Comparison of ENCODE assay signal across 9 mouse cellular contexts in genomic region chr8:93095376-93095775, GRCm38 (mm10). TPM values are rescaled to one million over a fixed set of nuclear protein-coding genes. Genes with fewer than 3 reads are reported as not detected.
A peak's percentile ranks its signal among the peaks of the same experiment; 100 is the strongest.
DNase-seq lines count a peak whose midpoint lies in the region; TF ChIP-seq lines count a peak whose summit lies in the region.
"Had no signal": no experiment of that assay in that cellular context is flagged by ENCODE, and none has a peak within 500 bp of the region (broad histone marks: within the 10 kb centered on the region; RNA-seq: fewer than 3 reads in every experiment).

No protein-coding gene starts in this region.

- dilution Hi-C loops in CH12.LX (cut with MboI; ENCODE audit: extremely low pct_ligation_motif_present, extremely low pct_unique_long_range_greater_than_20kb, low sequenced_read_pairs), result no loop called here

- H3K27me3 ChIP-seq in CH12.LX (replicated peaks), result peaks cover 11% of the 10 kb centered on the region
- H3K27me3 ChIP-seq: heart, embryonic 13.5 days had no signal

- H3K4me1 ChIP-seq in CH12.LX (ENCODE audit: control insufficient read depth in 1 of 2, insufficient read depth in 2 of 2), result no peaks in the 10 kb centered on the region
- H3K4me1 ChIP-seq: heart, embryonic 13.5 days had no signal

- TF ChIP-seq CTCF in CH12.LX (conservative IDR thresholded peaks at IDR 0.05 in 1 of 2, IDR thresholded peaks at IDR 0.05 in 1 of 2; ENCODE audit: low read depth in 2 of 2, low read length in 2 of 2), result peak; percentile 23 to 53; a peak in 2 of 4 replicates
- peak; percentile 56; the same call in 1 of the 2 replicates for TF ChIP-seq CTCF in brain, embryonic 14.5 days (IDR thresholded peaks at IDR 0.05; ENCODE audit: borderline replicate concordance, extremely low read depth, insufficient read depth, insufficient read length)
- peak; percentile 61 for TF ChIP-seq CTCF in left cerebral cortex, adult 2 months (IDR thresholded peaks at IDR 0.05)

- TF ChIP-seq EP300 in CH12.LX (IDR thresholded peaks at IDR 0.05; ENCODE audit: low read length), result no peak

- peak; percentile 8 for DNase-seq in gastrocnemius, postnatal 10 days
- no peak for DNase-seq in gastrocnemius, postnatal 36 days
- peak; percentile 44 for DNase-seq in CH12.LX (ENCODE audit: extremely low read depth)
- peak; percentile 60 for DNase-seq in brain, embryonic 14.5 days (ENCODE audit: low read depth)
- peak; percentile 34 to 56 for DNase-seq in heart, postnatal 10 days
- DNase-seq in left cerebral cortex, adult 2 months (ENCODE audit: extremely low spot score in 1 of 2, low spot score in 2 of 2), result peak; percentile 10 to 37
- DNase-seq in right cerebral cortex, adult 2 months (ENCODE audit: low spot score in 2 of 2), result peak; percentile 44 to 60
- no peak for DNase-seq in ovary, postnatal 10 days (ENCODE audit: low spot score)

- H3K79me2 ChIP-seq in CH12.LX (replicated peaks; ENCODE audit: control insufficient read depth, extremely low read depth, insufficient read depth, poor library complexity, severe bottlenecking), result no peaks in the 10 kb centered on the region

- H3K27ac ChIP-seq in CH12.LX (ENCODE audit: insufficient read depth, low read depth), result no peak overlapping the region
- no peak overlapping the region for H3K27ac ChIP-seq in left cerebral cortex, adult 2 months
- H3K27ac ChIP-seq: heart, embryonic 13.5 days had no signal

- no peak overlapping the region for H3K4me3 ChIP-seq in CH12.LX (replicated peaks in 1 of 3; ENCODE audit: low read depth in 2 of 3, low read length in 2 of 3, poor library complexity in 1 of 3)
- H3K4me3 ChIP-seq in left cerebral cortex, adult 2 months, result no peak overlapping the region
- H3K4me3 ChIP-seq: heart, embryonic 13.5 days had no signal

- no peak overlapping the region for H3K4me2 ChIP-seq in CH12.LX (ENCODE audit: insufficient read depth, low read depth, poor library complexity, severe bottlenecking)
- H3K4me2 ChIP-seq: heart, embryonic 13.5 days had no signal

- H3K36me3 ChIP-seq in CH12.LX (replicated peaks in 1 of 2; ENCODE audit: control insufficient read depth in 1 of 2, insufficient read depth in 1 of 2, low read length in 1 of 2), result no peaks in the 10 kb centered on the region
- H3K36me3 ChIP-seq: heart, embryonic 13.5 days had no signal

- H3K9ac ChIP-seq in CH12.LX (ENCODE audit: insufficient read depth, low read depth), result no peak overlapping the region
- H3K9ac ChIP-seq: heart, embryonic 13.5 days had no signal

- in situ Hi-C loops in CH12.LX (cut with MboI; ENCODE audit: low pct_ligation_motif_present, low pct_unique_long_range_greater_than_20kb, low sequenced_read_pairs), result no loop called here

- intact Hi-C loops in gastrocnemius, postnatal 36 days (cut with DNase I), result no loop called here
- intact Hi-C loops in heart, postnatal 10 days (cut with DNase I), result loop anchor here (1.0 to 2.0 kb wide), 2 partner anchors 37 to 84 kb away; no protein-coding TSS in a partner anchor
- intact Hi-C loops in left cerebral cortex, adult 2 months (cut with DNase I), result loop anchor here (1.0 to 10.0 kb wide), 3 partner anchors 37 to 281 kb away; no protein-coding TSS in a partner anchor

- TF ChIP-seq POLR2A in CH12.LX (IDR thresholded peaks at IDR 0.05; ENCODE audit: low read depth, low read length), result no peak
- TF ChIP-seq POLR2A in brain, embryonic 14.5 days (IDR thresholded peaks at IDR 0.05; ENCODE audit: borderline replicate concordance, extremely low read depth, insufficient read depth, insufficient read length, poor library complexity, severe bottlenecking), result no peak

- peak; percentile 43 for TF ChIP-seq RAD21 in CH12.LX (IDR thresholded peaks at IDR 0.05; ENCODE audit: low read depth, low read length)

- H3K9me3 ChIP-seq in CH12.LX (replicated peaks; ENCODE audit: low read length), result no peaks in the 10 kb centered on the region
- H3K9me3 ChIP-seq: heart, embryonic 13.5 days had no signal

TF ChIP-seq in CH12.LX, 34 proteins besides CTCF, POLR2A, EP300 and RAD21:
- TF ChIP-seq SMC3 (IDR thresholded peaks at IDR 0.05; ENCODE audit: low read depth, low read length), result peak; percentile 40
- TF ChIP-seq CHD2 (IDR thresholded peaks at IDR 0.05; ENCODE audit: low read length), result no peak

RNA-seq across cellular contexts. Expression of gene Ces1b, which starts 15.6 kb away (rescaled TPM):
- not detected for total RNA-seq in gastrocnemius, postnatal 10 days (2021)
- not detected for total RNA-seq in gastrocnemius, postnatal 36 days (2021)
- total RNA-seq in CH12.LX (2012; rRNA removed) (not detected in 2 replicates), CH12.LX (2014; rRNA removed) (not detected in 2 replicates)
- not detected in 2 replicates for polyA plus RNA-seq in CH12.LX (2012; ENCODE audit: insufficient read length, low read depth)
- polyA plus RNA-seq in brain, embryonic 14.5 days (2012; rRNA removed), result not detected in 2 replicates
- not detected for total RNA-seq in heart, postnatal 10 days (2021)
- total RNA-seq in left cerebral cortex, adult 2 months (2021), result not detected
- polyA plus RNA-seq: heart, embryonic 13.5 days had no signal

RNA-seq across cellular contexts. Expression of gene Ces1c, which starts 35.7 kb away (rescaled TPM):
- under 1 TPM in 1 of 2 experiments, not detected in 1; 0.47 TPM for total RNA-seq in gastrocnemius, postnatal 10 days (2021)
- under 1 TPM in 1 of 2 experiments, not detected in 1; 0.33 TPM for total RNA-seq in gastrocnemius, postnatal 36 days (2021)
- total RNA-seq in CH12.LX (2012; rRNA removed) (not detected in 2 replicates), CH12.LX (2014; rRNA removed) (not detected in 2 replicates)
- not detected in 2 replicates for polyA plus RNA-seq in CH12.LX (2012; ENCODE audit: insufficient read length, low read depth)
- polyA plus RNA-seq in brain, embryonic 14.5 days (2012; rRNA removed), result not detected in 2 replicates
- not detected for total RNA-seq in heart, postnatal 10 days (2021)
- not detected for total RNA-seq in left cerebral cortex, adult 2 months (2021)
- polyA plus RNA-seq: heart, embryonic 13.5 days had no signal

RNA-seq across cellular contexts. Expression of gene Ces1a, which starts 47.4 kb away (rescaled TPM):
- not detected for total RNA-seq in gastrocnemius, postnatal 10 days (2021)
- not detected for total RNA-seq in gastrocnemius, postnatal 36 days (2021)
- total RNA-seq in CH12.LX (2012; rRNA removed) (not detected in 2 replicates), CH12.LX (2014; rRNA removed) (not detected in 2 replicates)
- not detected in 2 replicates for polyA plus RNA-seq in CH12.LX (2012; ENCODE audit: insufficient read length, low read depth)
- not detected in 2 replicates for polyA plus RNA-seq in brain, embryonic 14.5 days (2012; rRNA removed)
- total RNA-seq in heart, postnatal 10 days (2021), result not detected
- total RNA-seq in left cerebral cortex, adult 2 months (2021), result under 1 TPM in 1 of 2 experiments, not detected in 1; 0.27 TPM
- polyA plus RNA-seq: heart, embryonic 13.5 days had no signal

Comparison
In these comparisons a context has a peak if more than half of its experiments do, and no peak if none do; other contexts are left out.
1. DNase-seq: peak in gastrocnemius, postnatal 10 days (single experiment), CH12.LX (single experiment), brain, embryonic 14.5 days (single experiment), heart, postnatal 10 days (2 of 2), left cerebral cortex, adult 2 months (2 of 2) and right cerebral cortex, adult 2 months (2 of 2); none in gastrocnemius, postnatal 36 days (0 of 2) and ovary, postnatal 10 days (single experiment).
2. Peak in every context shown above with its lines, with median percentiles within 50 percentile points of each other: CTCF ChIP-seq.